Mouse (Mus musculus): ENCODE measurements at regions not wholly inside any gene's neighbourhood (a gene's known extent, or its start where the extent isn't known, plus 50 kb on each side); places are given as distances from the start of the nearest gene placed in this dataset.

- no peak for DNase-seq (ENCODE audit: low read depth, low spot score)
Observed at GRCm38 (mm10) chrX:53976273-53977135, 179.0 kb upstream of the Xlr start.

GRCm38 (mm10) chrX:53975545-53976272, 178.2 kb upstream of the Xlr start:
- no peak for DNase-seq (ENCODE audit: low read depth, low spot score)

GRCm38 (mm10) chrX:53974732-53975544, 177.4 kb upstream of the Xlr start:
- peak; percentile 1 for DNase-seq (ENCODE audit: low read depth, low spot score)
